Mouse (Mus musculus): Measurements from ENCODE around the gene Olfr1111. TPM values are rescaled to one million over a fixed set of nuclear protein-coding genes. Genes with fewer than 3 reads are reported as not detected.
"Not testable (repeated sequence)": the region's sequence is repeated elsewhere in the genome, so short reads cannot be mapped to it uniquely, and the experiment has no call there.

The Olfr1111 gene
- not detected in 2 replicates for polyA plus RNA-seq (2012; rRNA removed)

DNA sequence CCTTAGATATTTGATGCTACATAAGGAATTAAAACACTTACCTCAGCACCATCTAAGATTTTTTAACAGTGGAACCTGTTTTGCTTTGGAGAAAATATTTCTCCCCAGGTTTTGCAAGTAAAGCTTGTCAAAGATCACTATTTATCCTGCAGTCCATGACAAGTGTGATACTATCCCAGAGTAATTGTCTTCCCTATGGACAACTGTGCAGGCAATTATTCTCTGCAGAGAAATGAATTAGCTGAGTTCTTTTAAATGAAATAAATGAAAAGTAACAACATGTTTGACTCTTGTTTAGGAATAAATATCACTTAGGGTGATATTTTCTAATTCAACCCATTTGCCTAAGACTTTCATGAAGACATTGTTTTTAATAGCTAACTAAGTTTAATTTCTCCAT lies at the start of gene Olfr1111:
Gene Olfr1111 (minus strand): TSS at position 101 of the 400 bp plus-strand sequence.
- DNase-seq (ENCODE audit: low read depth): no peak

DNA sequence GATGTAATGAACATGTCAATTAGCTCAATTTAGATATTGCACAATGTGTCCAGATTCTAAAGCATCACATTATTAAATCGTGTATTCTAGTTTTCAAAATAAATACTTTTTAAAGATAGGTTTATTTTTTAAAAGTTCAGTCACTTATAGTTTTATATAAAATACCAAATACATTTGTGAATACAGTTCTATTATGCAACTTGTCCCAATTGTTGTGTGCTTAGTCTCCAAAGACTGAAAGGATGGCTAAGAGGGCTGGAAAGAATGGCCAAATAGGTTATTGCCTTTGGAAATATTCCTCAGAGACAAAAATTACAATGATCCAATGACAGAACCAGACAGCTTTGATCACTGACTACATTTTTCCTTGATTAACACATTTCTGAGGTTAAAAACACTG lies 35.1 kb upstream of the Olfr1111 start, which contains the start of gene Olfr1112:
Gene Olfr1112 (plus strand): TSS at position 301 of the 400 bp plus-strand sequence.
- DNase-seq (ENCODE audit: low read depth): no peak

DNA sequence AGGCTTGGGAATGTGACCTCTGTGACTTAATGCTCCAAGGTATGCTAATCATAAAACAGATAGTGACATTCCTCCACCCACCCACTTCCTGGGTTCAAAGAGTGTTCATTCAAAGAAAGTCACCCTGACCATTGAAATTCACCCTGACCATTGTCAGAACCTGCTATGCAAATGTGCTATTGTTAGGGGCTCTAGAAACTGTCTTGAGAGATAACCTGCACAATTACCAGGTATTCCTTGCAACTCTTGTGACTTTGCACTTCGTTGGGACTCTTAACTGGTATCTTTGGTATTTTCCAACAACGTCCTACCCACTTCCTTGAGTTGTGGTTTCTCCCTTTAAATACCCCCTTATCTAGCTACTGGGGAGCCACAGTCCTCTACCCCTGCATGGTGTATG lies 15.3 kb upstream of the Olfr1111 start:
- DNase-seq (ENCODE audit: low read depth): not testable (repeated sequence)

DNA sequence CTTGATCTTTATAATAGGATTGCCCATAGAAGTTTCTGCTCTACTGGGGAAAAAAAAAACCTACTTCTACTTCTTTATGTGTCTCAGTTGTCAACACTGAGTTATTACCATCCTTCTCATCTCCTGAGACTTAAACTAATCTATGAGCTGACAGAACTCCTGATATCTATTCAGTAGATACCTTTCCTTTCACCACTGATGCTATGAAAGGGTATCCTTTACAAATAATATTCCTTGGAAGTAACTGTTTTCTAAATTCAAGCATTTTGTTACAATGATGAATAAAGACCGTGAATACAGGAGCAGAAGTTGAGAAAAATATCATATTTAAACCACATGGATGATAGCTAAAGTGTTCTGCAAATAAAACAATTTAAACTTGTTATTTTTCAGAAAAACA lies 12.2 kb downstream of the Olfr1111 start, which contains the start of gene Olfr1110:
Gene Olfr1110 (minus strand): TSS at position 101 of the 400 bp plus-strand sequence.
- DNase-seq (ENCODE audit: low read depth): no peak

DNA sequence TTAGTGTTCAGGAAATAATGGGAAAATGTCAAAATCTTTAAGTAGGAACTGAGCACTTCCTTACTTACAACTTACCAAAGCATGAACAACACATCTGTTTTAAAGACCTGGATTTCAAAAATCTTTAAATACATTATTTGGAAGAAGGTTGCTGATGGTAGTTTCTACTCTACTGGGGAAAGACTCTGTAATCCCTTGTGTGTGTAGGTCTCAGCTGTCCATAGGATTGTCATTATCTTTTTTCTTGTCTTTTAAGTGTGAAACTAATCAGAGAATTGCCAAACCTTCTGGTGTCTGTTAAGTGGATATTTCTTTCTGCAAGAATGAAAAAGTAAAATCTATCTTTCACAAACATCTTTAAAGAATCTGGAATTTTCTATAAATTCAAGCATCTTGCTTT lies 38.0 kb downstream of the Olfr1111 start, which contains the start of gene Olfr259:
Gene Olfr259 (minus strand): TSS at position 101 of the 400 bp plus-strand sequence.
- no peak for DNase-seq (ENCODE audit: low read depth)

Other genes with a start within 250 kb of the Olfr1111 start
- gene Olfr1098, start 228.1 kb downstream of the Olfr1111 start, polyA plus RNA-seq (2012; rRNA removed): not detected in 2 replicates
- gene Olfr1099, start 191.9 kb downstream of the Olfr1111 start, polyA plus RNA-seq (2012; rRNA removed): not detected in 2 replicates
- gene Olfr1100, start 172.7 kb downstream of the Olfr1111 start, polyA plus RNA-seq (2012; rRNA removed): not detected in 2 replicates
- not detected in 2 replicates for gene Olfr1101, start 161.4 kb downstream of the Olfr1111 start, polyA plus RNA-seq (2012; rRNA removed)
- gene Olfr1102, start 154.2 kb downstream of the Olfr1111 start, polyA plus RNA-seq (2012; rRNA removed): not detected in 2 replicates
- not detected in 2 replicates for gene Olfr1104, start 125.5 kb downstream of the Olfr1111 start, polyA plus RNA-seq (2012; rRNA removed)
- not detected in 2 replicates for gene Olfr1105, start 116.1 kb downstream of the Olfr1111 start, polyA plus RNA-seq (2012; rRNA removed)
- not detected in 2 replicates for gene Olfr1106, start 100.4 kb downstream of the Olfr1111 start, polyA plus RNA-seq (2012; rRNA removed)
- not detected in 2 replicates for gene Olfr1107, start 76.8 kb downstream of the Olfr1111 start, polyA plus RNA-seq (2012; rRNA removed)
- gene Olfr1109, start 56.6 kb downstream of the Olfr1111 start, polyA plus RNA-seq (2012; rRNA removed): not detected in 2 replicates
- gene Olfr259, start 38.1 kb downstream of the Olfr1111 start, polyA plus RNA-seq (2012; rRNA removed): not detected in 2 replicates
- gene Olfr1110, start 12.3 kb downstream of the Olfr1111 start, polyA plus RNA-seq (2012; rRNA removed): not detected in 2 replicates
- gene Olfr1112, start 35.2 kb upstream of the Olfr1111 start, polyA plus RNA-seq (2012; rRNA removed): not detected in 2 replicates
- not detected in 2 replicates for gene Olfr1113, start 56.3 kb upstream of the Olfr1111 start, polyA plus RNA-seq (2012; rRNA removed)
- gene Olfr1115, start 95.4 kb upstream of the Olfr1111 start, polyA plus RNA-seq (2012; rRNA removed): not detected in 2 replicates
- not detected in 2 replicates for gene Olfr1116, start 114.9 kb upstream of the Olfr1111 start, polyA plus RNA-seq (2012; rRNA removed)
- gene Olfr1118, start 155.0 kb upstream of the Olfr1111 start, polyA plus RNA-seq (2012; rRNA removed): not detected in 2 replicates
- gene Olfr1120, start 202.2 kb upstream of the Olfr1111 start, polyA plus RNA-seq (2012; rRNA removed): not detected in 2 replicates
- gene Olfr1121, start 217.3 kb upstream of the Olfr1111 start, polyA plus RNA-seq (2012; rRNA removed): not detected in 2 replicates
- not detected in 2 replicates for gene Olfr1122, start 233.2 kb upstream of the Olfr1111 start, polyA plus RNA-seq (2012; rRNA removed)

Measured in gonadal fat pad, adult 2 months (tissue).